Mouse (Mus musculus): Measurements from ENCODE around the gene Mettl14.

The Mettl14 gene

GRCm38 (mm10) chr3:123356377-123356991, 29.4 kb downstream of the Mettl14 start:
- no peak for DNase-seq

- DNase-seq: no peak
Observed at GRCm38 (mm10) chr3:123354388-123354787, 31.5 kb downstream of the Mettl14 start.

- no peak for DNase-seq
Observed at GRCm38 (mm10) chr3:123353661-123354060, 32.2 kb downstream of the Mettl14 start.

GRCm38 (mm10) chr3:123353183-123353582, 32.7 kb downstream of the Mettl14 start:
- peak; percentile 20 for DNase-seq

GRCm38 (mm10) chr3:123351519-123351918, 34.4 kb downstream of the Mettl14 start:
- DNase-seq: no peak

GRCm38 (mm10) chr3:123350602-123351001, 35.3 kb downstream of the Mettl14 start:
- no peak for DNase-seq

- no peak for DNase-seq
Observed at GRCm38 (mm10) chr3:123348080-123348802, 37.7 kb downstream of the Mettl14 start.

- DNase-seq: no peak
Observed at GRCm38 (mm10) chr3:123343690-123344089, 42.2 kb downstream of the Mettl14 start.

GRCm38 (mm10) chr3:123341049-123341448, 44.9 kb downstream of the Mettl14 start:
- DNase-seq: no peak

- no peak for DNase-seq
Observed at GRCm38 (mm10) chr3:123338666-123339195, 47.2 kb downstream of the Mettl14 start.

GRCm38 (mm10) chr3:123337853-123338252, 48.1 kb downstream of the Mettl14 start:
- no peak for DNase-seq

- no peak for DNase-seq
Observed at GRCm38 (mm10) chr3:123336951-123337350, 49.0 kb downstream of the Mettl14 start.

- no peak for DNase-seq
Observed at GRCm38 (mm10) chr3:123336455-123336854, 49.5 kb downstream of the Mettl14 start.

GRCm38 (mm10) chr3:123335480-123335879, 50.4 kb downstream of the Mettl14 start:
- DNase-seq: no peak

- DNase-seq: no peak
Observed at GRCm38 (mm10) chr3:123334947-123335346, 51.0 kb downstream of the Mettl14 start.

- DNase-seq: no peak
Observed at GRCm38 (mm10) chr3:123333055-123333424, 52.9 kb downstream of the Mettl14 start.

- DNase-seq: no peak
Observed at GRCm38 (mm10) chr3:123332330-123333054, 53.4 kb downstream of the Mettl14 start.

GRCm38 (mm10) chr3:123330221-123330620, 55.7 kb downstream of the Mettl14 start:
- DNase-seq: no peak

GRCm38 (mm10) chr3:123329251-123329650, 56.7 kb downstream of the Mettl14 start:
- DNase-seq: no peak

- no peak for DNase-seq
Observed at GRCm38 (mm10) chr3:123324326-123324725, 61.6 kb downstream of the Mettl14 start.

GRCm38 (mm10) chr3:123322147-123322546, 63.8 kb downstream of the Mettl14 start:
- peak; percentile 32 for DNase-seq

GRCm38 (mm10) chr3:123321612-123322011, 64.3 kb downstream of the Mettl14 start:
- DNase-seq: no peak

- DNase-seq: no peak
Observed at GRCm38 (mm10) chr3:123320341-123320740, 65.6 kb downstream of the Mettl14 start.
